ENCODE assay signal across 11 mouse cellular contexts in the genomic region with DNA sequence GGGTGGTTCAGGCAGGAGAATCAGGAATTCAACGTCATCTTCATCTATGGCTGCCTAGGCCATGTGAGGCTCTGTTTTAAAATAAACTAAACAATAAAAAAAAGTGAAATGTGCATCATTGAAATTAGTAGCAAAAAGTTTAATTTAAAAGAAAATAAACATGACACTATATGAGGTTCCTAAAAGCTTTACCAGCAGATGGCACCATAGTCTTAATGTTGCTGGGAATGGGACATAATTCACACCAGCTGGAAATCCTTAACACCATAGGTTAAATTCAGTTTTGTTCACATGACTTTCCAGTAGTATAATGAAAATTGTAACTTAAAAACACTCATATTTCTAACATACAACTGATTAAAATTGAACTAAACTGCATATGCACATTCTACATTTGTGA.
A peak's percentile ranks its signal among the peaks of the same experiment; 100 is the strongest.
DNase-seq lines count a peak whose midpoint lies in the region; ATAC-seq and TF ChIP-seq lines count a peak whose summit lies in the region.
"Had no signal": no experiment of that assay in that cellular context is flagged by ENCODE, and none has a peak within 500 bp of the region (broad histone marks: within the 10 kb centered on the region; RNA-seq: fewer than 3 reads in every experiment).

No protein-coding gene starts in this region.

- H3K4me1 ChIP-seq in midbrain, embryonic 14.5 days (ENCODE audit: control insufficient read depth, insufficient read depth, low read length), result no peaks in the 10 kb centered on the region
- H3K4me1 ChIP-seq in intestine, embryonic 16.5 days (ENCODE audit: control insufficient read depth, insufficient read depth, low read length), result no peaks in the 10 kb centered on the region
- H3K4me1 ChIP-seq: liver, embryonic 13.5 days had no signal

- DNase-seq in cerebellum, adult 9-10 months, result peak; percentile 6
- no peak for DNase-seq in cerebellum, adult 18-20 months
- no peak for DNase-seq in left cerebral cortex, adult 2 months (ENCODE audit: extremely low spot score in 1 of 2, low spot score in 2 of 2)
- no peak for DNase-seq in left cerebral cortex, adult 8-10 months (ENCODE audit: low spot score in 2 of 2)
- DNase-seq in c-Kit-positive CD71-negative TER-119-negative erythroid progenitor cells, embryonic 14.5 days (ENCODE audit: low read depth), result peak; percentile 9
- DNase-seq in midbrain, embryonic 14.5 days, result peak; percentile 86
- DNase-seq in spleen, postnatal 14 days (ENCODE audit: low spot score in 2 of 2), result no peak
- DNase-seq: B cell, adult 2 months; liver, embryonic 13.5 days; thymus, postnatal 4 days had no signal

- H3K9me3 ChIP-seq in midbrain, embryonic 14.5 days (ENCODE audit: control insufficient read depth, low read length), result no peaks in the 10 kb centered on the region
- H3K9me3 ChIP-seq in intestine, embryonic 16.5 days (ENCODE audit: control insufficient read depth, low read length), result no peaks in the 10 kb centered on the region
- H3K9me3 ChIP-seq: liver, embryonic 13.5 days had no signal

- H3K4me2 ChIP-seq in midbrain, embryonic 14.5 days (ENCODE audit: low read length), result no peak overlapping the region
- no peak overlapping the region for H3K4me2 ChIP-seq in intestine, embryonic 16.5 days (ENCODE audit: low read depth, low read length)
- H3K4me2 ChIP-seq: liver, embryonic 13.5 days had no signal

- H3K9ac ChIP-seq in midbrain, embryonic 14.5 days (replicated peaks; ENCODE audit: low read length), result no peak overlapping the region
- H3K9ac ChIP-seq in intestine, embryonic 16.5 days (ENCODE audit: low read depth, low read length), result no peak overlapping the region
- H3K9ac ChIP-seq: liver, embryonic 13.5 days had no signal

- no peaks in the 10 kb centered on the region for H3K27me3 ChIP-seq in midbrain, embryonic 14.5 days (ENCODE audit: control insufficient read depth, insufficient read depth, low read length)
- no peaks in the 10 kb centered on the region for H3K27me3 ChIP-seq in intestine, embryonic 16.5 days (replicated peaks; ENCODE audit: control insufficient read depth, insufficient read depth, low read length)
- H3K27me3 ChIP-seq: liver, embryonic 13.5 days had no signal

- H3K4me3 ChIP-seq in left cerebral cortex, adult 2 months, result no peak overlapping the region
- no peak overlapping the region for H3K4me3 ChIP-seq in midbrain, embryonic 14.5 days (replicated peaks; ENCODE audit: low read depth, low read length)
- no peak overlapping the region for H3K4me3 ChIP-seq in intestine, embryonic 16.5 days (ENCODE audit: low read length)
- H3K4me3 ChIP-seq: liver, embryonic 13.5 days had no signal

- H3K36me3 ChIP-seq in midbrain, embryonic 14.5 days (ENCODE audit: control insufficient read depth, insufficient read depth, low read length), result no peaks in the 10 kb centered on the region
- no peaks in the 10 kb centered on the region for H3K36me3 ChIP-seq in intestine, embryonic 16.5 days (ENCODE audit: control insufficient read depth, insufficient read depth, low read length)
- H3K36me3 ChIP-seq: liver, embryonic 13.5 days had no signal

- TF ChIP-seq CTCF in left cerebral cortex, adult 2 months (IDR thresholded peaks at IDR 0.05), result peak; percentile 68

- ATAC-seq in midbrain, embryonic 14.5 days (ENCODE audit: low FRiP score, low TSS enrichment), result no peak
- ATAC-seq in intestine, embryonic 16.5 days, result no peak

- WGBS in midbrain, embryonic 14.5 days, result 30% methylated on average over 1 of the region's 1 CpGs
- WGBS in intestine, embryonic 16.5 days, result 31% methylated on average over 1 of the region's 1 CpGs

- intact Hi-C loops in left cerebral cortex, adult 2 months (cut with DNase I), result loop anchor here (1.0 to 10.0 kb wide), 3 partner anchors 450 to 1148 kb away; no protein-coding TSS in a partner anchor

- no peak overlapping the region for H3K27ac ChIP-seq in left cerebral cortex, adult 2 months
- H3K27ac ChIP-seq in midbrain, embryonic 14.5 days (replicated peaks; ENCODE audit: low read depth, low read length), result no peak overlapping the region
- no peak overlapping the region for H3K27ac ChIP-seq in intestine, embryonic 16.5 days (ENCODE audit: low read length)
- H3K27ac ChIP-seq: liver, embryonic 13.5 days had no signal

Comparison
In these comparisons a context has a peak if more than half of its experiments do, and no peak if none do; other contexts are left out.
1. DNase-seq: peak in cerebellum, adult 9-10 months (single experiment), c-Kit-positive CD71-negative TER-119-negative erythroid progenitor cells, embryonic 14.5 days (single experiment) and midbrain, embryonic 14.5 days (single experiment); none in cerebellum, adult 18-20 months (0 of 2), left cerebral cortex, adult 2 months (0 of 2), left cerebral cortex, adult 8-10 months (0 of 2) and spleen, postnatal 14 days (0 of 2).